Mouse (Mus musculus): Measurements from ENCODE around the gene Apoc2. TPM values are rescaled to one million over a fixed set of nuclear protein-coding genes. Genes with fewer than 3 reads are reported as not detected.

Gene Apoc2
- polyA plus RNA-seq, 1 experiment, result not detected

DNA sequence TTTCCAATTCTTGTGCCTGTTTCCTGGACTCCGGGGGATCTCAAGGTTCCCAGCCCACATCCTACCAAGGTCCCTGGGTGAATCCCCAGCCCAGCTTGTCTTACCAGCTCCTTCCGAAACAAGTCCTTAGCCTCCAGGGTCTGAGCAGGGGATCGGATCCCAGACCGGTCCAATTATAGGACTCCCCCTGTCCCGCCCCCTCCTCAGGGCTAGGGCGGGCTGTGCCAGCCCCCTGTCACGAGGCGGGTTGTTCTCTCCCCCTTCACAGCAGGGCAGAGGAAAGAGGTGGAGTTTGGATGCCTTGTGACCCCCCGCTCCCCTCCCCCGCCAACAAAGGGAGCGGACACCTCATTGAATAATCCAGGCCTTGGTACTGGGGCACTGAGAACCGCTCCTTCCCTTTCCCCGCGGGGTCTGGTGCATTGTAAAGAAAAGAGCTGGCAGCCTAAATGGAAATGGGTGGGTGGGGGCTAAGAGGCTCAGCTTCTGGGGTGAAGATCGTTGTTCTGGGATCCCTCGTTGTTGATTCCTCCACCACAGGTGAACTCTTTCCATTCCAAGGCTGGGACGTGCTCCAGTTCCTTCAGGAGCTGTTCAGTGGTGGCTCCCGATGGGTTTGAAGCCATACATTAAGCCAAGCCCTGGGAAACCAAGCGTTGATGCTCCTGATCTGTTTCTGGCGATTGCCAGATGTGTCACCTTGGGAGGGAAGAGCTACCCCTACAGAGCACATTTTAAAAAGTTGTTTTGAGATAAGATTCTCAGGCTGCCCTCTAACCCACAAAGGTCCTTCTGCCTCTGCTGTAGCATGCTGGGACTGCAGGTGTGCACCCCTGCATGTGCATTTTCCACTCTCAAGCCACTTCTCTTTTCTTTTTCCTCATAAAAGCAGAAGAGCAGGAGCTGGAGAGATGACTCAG is 21.4 kb upstream of the Apoc2 start, which contains the start of gene Apoe:
Gene Apoe, minus strand, starts transcription at position 282 of the 920 bp plus-strand sequence.
- Histone ChIP-seq H3K27me3 (ENCODE audit: control insufficient read depth, insufficient read depth, insufficient read length) (no peaks in the 10 kb centered on the region), H3K79me2 (ENCODE audit: control insufficient read depth, insufficient read depth) (no peaks in the 10 kb centered on the region), H3K36me3 (ENCODE audit: control insufficient read depth, insufficient read depth) (no peaks in the 10 kb centered on the region), H3K4me3 (no peak within 1 kb of the TSS), H3ac (ENCODE audit: control insufficient read depth, insufficient read length) (no peak within 1 kb of the TSS), H3K4me2 (ENCODE audit: low read depth) (peak within 1 kb of the TSS; percentile 12)
- TF ChIP-seq TCF3 (IDR thresholded peaks at IDR 0.05; ENCODE audit: insufficient read length, low read depth) (no peak), MYOD1 (IDR thresholded peaks at IDR 0.05; ENCODE audit: control insufficient read depth in 1 of 3, insufficient read length in 2 of 3, low read depth in 2 of 3) (no peak), POLR2A (IDR thresholded peaks at IDR 0.05; ENCODE audit: insufficient read length, low read depth) (no peak), E2F4 (IDR thresholded peaks at IDR 0.05; ENCODE audit: insufficient read depth) (no peak), REST (IDR thresholded peaks at IDR 0.05; ENCODE audit: insufficient read depth, insufficient read length) (no peak), MYOG (IDR thresholded peaks at IDR 0.05; ENCODE audit: control insufficient read depth in 1 of 3, insufficient read depth in 1 of 3, insufficient read length in 2 of 3, low read depth in 2 of 3) (no peak), MAX (IDR thresholded peaks at IDR 0.05; ENCODE audit: low read depth) (no peak), POLR2AphosphoS2 (IDR thresholded peaks at IDR 0.05; ENCODE audit: insufficient read length, low read depth) (no peak), CEBPB (IDR thresholded peaks at IDR 0.05; ENCODE audit: insufficient read depth, poor library complexity, severe bottlenecking) (no peak), TCF12 (IDR thresholded peaks at IDR 0.05; ENCODE audit: insufficient read depth, poor library complexity, severe bottlenecking) (no peak), USF1 (IDR thresholded peaks at IDR 0.05; ENCODE audit: low read depth) (no peak), SRF (IDR thresholded peaks at IDR 0.05; ENCODE audit: control insufficient read depth, insufficient read length, low read depth) (no peak)

GRCm38 (mm10) chr7:19697949-19698906 is 20.5 kb upstream of the Apoc2 start:
- TF ChIP-seq POLR2AphosphoS2 (IDR thresholded peaks at IDR 0.05; ENCODE audit: insufficient read length, low read depth) (peak; percentile 17), REST (IDR thresholded peaks at IDR 0.05; ENCODE audit: insufficient read depth, insufficient read length) (no peak)
- H3ac ChIP-seq (ENCODE audit: control insufficient read depth, insufficient read length), result no peak overlapping the region

GRCm38 (mm10) chr7:19696336-19696873 is 18.7 kb upstream of the Apoc2 start:
- no peaks in the 10 kb centered on the region for H3K79me2 ChIP-seq (ENCODE audit: control insufficient read depth, insufficient read depth)
- no peak for TF ChIP-seq CEBPB (IDR thresholded peaks at IDR 0.05; ENCODE audit: insufficient read depth, poor library complexity, severe bottlenecking)
- TF ChIP-seq MYOG (IDR thresholded peaks at IDR 0.05; ENCODE audit: control insufficient read depth in 1 of 3, insufficient read depth in 1 of 3, insufficient read length in 2 of 3, low read depth in 2 of 3), result no peak
- no peak for TF ChIP-seq TCF12 (IDR thresholded peaks at IDR 0.05; ENCODE audit: insufficient read depth, poor library complexity, severe bottlenecking)
- no peak for TF ChIP-seq E2F4 (IDR thresholded peaks at IDR 0.05; ENCODE audit: insufficient read depth)
- no peak for TF ChIP-seq USF1 (IDR thresholded peaks at IDR 0.05; ENCODE audit: low read depth)
- no peak for TF ChIP-seq POLR2A (IDR thresholded peaks at IDR 0.05; ENCODE audit: insufficient read length, low read depth)
- H3K27me3 ChIP-seq (ENCODE audit: control insufficient read depth, insufficient read depth, insufficient read length), result no peaks in the 10 kb centered on the region
- H3K4me3 ChIP-seq, result no peak overlapping the region
- no peak overlapping the region for H3K4me2 ChIP-seq (ENCODE audit: low read depth)
- no peak overlapping the region for H3ac ChIP-seq (ENCODE audit: control insufficient read depth, insufficient read length)
- no peaks in the 10 kb centered on the region for H3K36me3 ChIP-seq (ENCODE audit: control insufficient read depth, insufficient read depth)

More at GRCm38 (mm10) chr7:19697949-19698906, 20.5 kb upstream of the Apoc2 start:
- Histone ChIP-seq H3K79me2 (ENCODE audit: control insufficient read depth, insufficient read depth) (no peaks in the 10 kb centered on the region), H3K36me3 (ENCODE audit: control insufficient read depth, insufficient read depth) (no peaks in the 10 kb centered on the region), H3K4me2 (ENCODE audit: low read depth) (peak overlapping the region; percentile 12), H3K27me3 (ENCODE audit: control insufficient read depth, insufficient read depth, insufficient read length) (no peaks in the 10 kb centered on the region), H3K4me3 (no peak overlapping the region)

DNA sequence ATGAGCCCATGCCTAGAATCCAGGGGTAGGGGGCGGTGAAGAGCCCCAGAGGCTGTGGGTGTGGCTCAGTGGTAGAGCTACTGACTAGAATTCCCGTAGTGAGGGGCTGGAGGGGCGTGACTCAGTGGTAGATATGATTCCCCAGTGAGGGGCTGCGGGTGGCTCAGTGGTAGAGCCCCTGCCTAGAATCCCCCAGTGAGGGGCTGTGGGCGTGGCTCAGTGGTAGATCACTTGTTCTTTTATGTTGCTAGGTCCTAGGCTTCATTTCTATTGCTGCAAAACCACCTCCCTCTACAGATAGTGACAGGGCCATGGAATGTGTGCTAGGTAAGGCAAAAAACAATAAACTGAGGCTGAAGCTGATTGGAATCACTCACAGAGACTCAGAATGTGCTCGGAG is 18.1 kb upstream of the Apoc2 start:
- H3K4me3 ChIP-seq, result no peak overlapping the region
- no peaks in the 10 kb centered on the region for H3K36me3 ChIP-seq (ENCODE audit: control insufficient read depth, insufficient read depth)
- no peak overlapping the region for H3ac ChIP-seq (ENCODE audit: control insufficient read depth, insufficient read length)
- TF ChIP-seq MAX (IDR thresholded peaks at IDR 0.05; ENCODE audit: low read depth) (no peak), POLR2AphosphoS2 (IDR thresholded peaks at IDR 0.05; ENCODE audit: insufficient read length, low read depth) (no peak), CEBPB (IDR thresholded peaks at IDR 0.05; ENCODE audit: insufficient read depth, poor library complexity, severe bottlenecking) (no peak), POLR2A (IDR thresholded peaks at IDR 0.05; ENCODE audit: insufficient read length, low read depth) (no peak), TCF3 (IDR thresholded peaks at IDR 0.05; ENCODE audit: insufficient read length, low read depth) (no peak), E2F4 (IDR thresholded peaks at IDR 0.05; ENCODE audit: insufficient read depth) (no peak), MYOD1 (IDR thresholded peaks at IDR 0.05; ENCODE audit: control insufficient read depth in 1 of 3, insufficient read length in 2 of 3, low read depth in 2 of 3) (no peak), USF1 (IDR thresholded peaks at IDR 0.05; ENCODE audit: low read depth) (no peak), MYOG (IDR thresholded peaks at IDR 0.05; ENCODE audit: control insufficient read depth in 1 of 3, insufficient read depth in 1 of 3, insufficient read length in 2 of 3, low read depth in 2 of 3) (no peak), REST (IDR thresholded peaks at IDR 0.05; ENCODE audit: insufficient read depth, insufficient read length) (no peak), SRF (IDR thresholded peaks at IDR 0.05; ENCODE audit: control insufficient read depth, insufficient read length, low read depth) (no peak), TCF12 (IDR thresholded peaks at IDR 0.05; ENCODE audit: insufficient read depth, poor library complexity, severe bottlenecking) (no peak)
- H3K4me2 ChIP-seq (ENCODE audit: low read depth), result no peak overlapping the region
- no peaks in the 10 kb centered on the region for H3K27me3 ChIP-seq (ENCODE audit: control insufficient read depth, insufficient read depth, insufficient read length)
- H3K79me2 ChIP-seq (ENCODE audit: control insufficient read depth, insufficient read depth), result no peaks in the 10 kb centered on the region

All from myocyte (in vitro differentiated cells).